Mouse (Mus musculus): ENCODE results near the gene Ric1. TPM values are rescaled to one million over a fixed set of nuclear protein-coding genes. Genes with fewer than 3 reads are reported as not detected.

The Ric1 gene
- polyA plus RNA-seq, 1 experiment, result 5.2 TPM

DNA sequence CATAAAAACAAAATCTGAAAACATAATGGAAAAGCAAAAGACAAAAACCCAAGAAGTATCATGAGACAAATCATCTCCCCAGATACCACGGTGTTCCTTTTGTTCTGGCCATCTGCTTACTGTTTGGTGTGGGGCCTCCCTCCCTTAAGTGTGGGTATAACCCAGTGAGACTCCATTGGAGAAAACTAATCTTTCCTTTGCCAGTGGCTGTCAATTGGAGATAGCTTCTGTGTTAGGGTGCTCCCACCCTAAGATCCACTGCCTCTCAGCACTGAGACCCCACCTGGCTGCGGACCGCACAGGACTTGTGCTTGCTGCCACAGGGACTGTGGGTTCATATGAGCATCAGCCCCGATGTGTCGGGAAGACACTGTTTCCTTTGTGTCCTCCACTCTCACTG, 39.9 kb upstream of the Ric1 start:
- no peaks in the 10 kb centered on the region for H3K4me1 ChIP-seq (ENCODE audit: control insufficient read depth, insufficient read depth, low read length)
- H3K4me3 ChIP-seq (ENCODE audit: control insufficient read depth, low read depth, low read length), result no peak overlapping the region
- TF ChIP-seq CTCF (IDR thresholded peaks at IDR 0.05; ENCODE audit: control insufficient read depth, insufficient read depth, insufficient replicate concordance, low read depth, low read length) (no peak), POLR2A (IDR thresholded peaks at IDR 0.05; ENCODE audit: control insufficient read depth, low read depth, low read length) (no peak)
- H3K27ac ChIP-seq (ENCODE audit: control insufficient read depth, insufficient read depth, low read depth, low read length), result no peak overlapping the region
- no peaks in the 10 kb centered on the region for H3K27me3 ChIP-seq (ENCODE audit: control insufficient read depth, insufficient read depth, low read length)
- H3K36me3 ChIP-seq (ENCODE audit: control insufficient read depth, insufficient read depth, low read length), result no peaks in the 10 kb centered on the region

GRCm38 (mm10) chr19:29482637-29483036, 39.4 kb upstream of the Ric1 start:
- no peak overlapping the region for H3K27ac ChIP-seq (ENCODE audit: control insufficient read depth, insufficient read depth, low read depth, low read length)
- H3K4me1 ChIP-seq (ENCODE audit: control insufficient read depth, insufficient read depth, low read length), result no peaks in the 10 kb centered on the region
- TF ChIP-seq POLR2A (IDR thresholded peaks at IDR 0.05; ENCODE audit: control insufficient read depth, low read depth, low read length), result no peak
- TF ChIP-seq CTCF (IDR thresholded peaks at IDR 0.05; ENCODE audit: control insufficient read depth, insufficient read depth, insufficient replicate concordance, low read depth, low read length), result no peak
- H3K27me3 ChIP-seq (ENCODE audit: control insufficient read depth, insufficient read depth, low read length), result no peaks in the 10 kb centered on the region
- no peaks in the 10 kb centered on the region for H3K36me3 ChIP-seq (ENCODE audit: control insufficient read depth, insufficient read depth, low read length)
- H3K4me3 ChIP-seq (ENCODE audit: control insufficient read depth, low read depth, low read length), result no peak overlapping the region

- Histone ChIP-seq H3K27me3 (ENCODE audit: control insufficient read depth, insufficient read depth, low read length) (no peaks in the 10 kb centered on the region), H3K4me3 (ENCODE audit: control insufficient read depth, low read depth, low read length) (no peak overlapping the region), H3K27ac (ENCODE audit: control insufficient read depth, insufficient read depth, low read depth, low read length) (no peak overlapping the region), H3K4me1 (ENCODE audit: control insufficient read depth, insufficient read depth, low read length) (no peaks in the 10 kb centered on the region), H3K36me3 (ENCODE audit: control insufficient read depth, insufficient read depth, low read length) (no peaks in the 10 kb centered on the region)
- TF ChIP-seq POLR2A (IDR thresholded peaks at IDR 0.05; ENCODE audit: control insufficient read depth, low read depth, low read length), result no peak
- no peak for TF ChIP-seq CTCF (IDR thresholded peaks at IDR 0.05; ENCODE audit: control insufficient read depth, insufficient read depth, insufficient replicate concordance, low read depth, low read length)
Observed at GRCm38 (mm10) chr19:29483386-29483785, 38.7 kb upstream of the Ric1 start.

DNA sequence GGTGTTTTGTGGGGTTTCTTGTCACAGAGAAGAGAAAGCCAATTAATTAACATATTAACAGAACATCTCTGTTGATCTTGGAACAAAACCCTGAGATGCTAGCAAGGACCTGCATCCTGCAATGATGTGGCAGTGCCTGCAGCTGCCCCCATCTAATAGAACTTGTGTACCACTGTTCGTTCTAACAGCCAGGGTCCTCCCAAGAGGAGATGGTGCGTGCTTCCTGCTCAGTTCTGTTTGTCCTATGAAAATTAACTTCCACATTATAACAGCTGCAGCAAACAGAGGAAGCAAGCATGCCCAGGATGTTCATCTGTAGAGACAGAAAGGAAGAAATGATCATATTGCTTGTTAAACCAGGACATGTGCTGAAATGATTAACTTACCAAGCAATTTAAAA, 37.5 kb upstream of the Ric1 start:
- no peaks in the 10 kb centered on the region for H3K27me3 ChIP-seq (ENCODE audit: control insufficient read depth, insufficient read depth, low read length)
- H3K4me3 ChIP-seq (ENCODE audit: control insufficient read depth, low read depth, low read length), result no peak overlapping the region
- no peaks in the 10 kb centered on the region for H3K4me1 ChIP-seq (ENCODE audit: control insufficient read depth, insufficient read depth, low read length)
- TF ChIP-seq POLR2A (IDR thresholded peaks at IDR 0.05; ENCODE audit: control insufficient read depth, low read depth, low read length) (no peak), CTCF (IDR thresholded peaks at IDR 0.05; ENCODE audit: control insufficient read depth, insufficient read depth, insufficient replicate concordance, low read depth, low read length) (no peak)
- no peak overlapping the region for H3K27ac ChIP-seq (ENCODE audit: control insufficient read depth, insufficient read depth, low read depth, low read length)
- no peaks in the 10 kb centered on the region for H3K36me3 ChIP-seq (ENCODE audit: control insufficient read depth, insufficient read depth, low read length)

DNA sequence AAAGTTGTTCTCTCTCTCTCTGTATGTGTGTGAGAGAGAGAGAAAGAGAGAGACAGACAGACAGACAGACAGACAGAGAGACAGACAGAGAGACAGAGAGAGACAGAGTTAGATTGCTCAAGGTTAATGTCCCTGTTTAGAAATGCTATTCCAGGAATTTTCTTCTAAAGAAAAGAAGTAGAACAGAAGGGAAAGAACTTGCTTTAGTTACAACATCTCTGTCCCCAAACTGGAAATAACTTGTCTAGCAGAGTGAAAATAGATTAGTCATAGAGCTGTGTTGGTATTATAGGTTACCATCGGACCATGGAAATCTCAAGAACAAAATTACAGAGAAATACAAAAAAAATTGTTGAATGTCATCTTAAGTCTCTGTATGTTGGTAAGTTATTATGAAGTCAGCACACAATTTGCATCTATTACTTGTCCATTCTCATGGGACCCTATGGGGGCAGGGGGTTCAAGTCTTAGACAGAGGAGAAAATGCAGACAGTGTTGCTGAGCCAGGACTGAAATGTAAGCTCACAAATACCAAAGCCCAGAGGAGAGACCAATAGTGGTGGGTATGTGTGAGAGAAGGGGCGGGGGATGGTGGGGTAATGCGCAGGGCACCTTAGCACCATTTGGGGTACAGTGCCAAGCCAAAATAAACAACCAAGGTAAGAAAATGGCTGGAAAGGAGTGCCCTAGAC, 36.7 kb upstream of the Ric1 start:
- H3K27ac ChIP-seq (ENCODE audit: control insufficient read depth, insufficient read depth, low read depth, low read length), result no peak overlapping the region
- no peaks in the 10 kb centered on the region for H3K27me3 ChIP-seq (ENCODE audit: control insufficient read depth, insufficient read depth, low read length)
- H3K4me3 ChIP-seq (ENCODE audit: control insufficient read depth, low read depth, low read length), result no peak overlapping the region
- TF ChIP-seq POLR2A (IDR thresholded peaks at IDR 0.05; ENCODE audit: control insufficient read depth, low read depth, low read length), result no peak
- no peak for TF ChIP-seq CTCF (IDR thresholded peaks at IDR 0.05; ENCODE audit: control insufficient read depth, insufficient read depth, insufficient replicate concordance, low read depth, low read length)
- no peaks in the 10 kb centered on the region for H3K36me3 ChIP-seq (ENCODE audit: control insufficient read depth, insufficient read depth, low read length)
- no peaks in the 10 kb centered on the region for H3K4me1 ChIP-seq (ENCODE audit: control insufficient read depth, insufficient read depth, low read length)

DNA sequence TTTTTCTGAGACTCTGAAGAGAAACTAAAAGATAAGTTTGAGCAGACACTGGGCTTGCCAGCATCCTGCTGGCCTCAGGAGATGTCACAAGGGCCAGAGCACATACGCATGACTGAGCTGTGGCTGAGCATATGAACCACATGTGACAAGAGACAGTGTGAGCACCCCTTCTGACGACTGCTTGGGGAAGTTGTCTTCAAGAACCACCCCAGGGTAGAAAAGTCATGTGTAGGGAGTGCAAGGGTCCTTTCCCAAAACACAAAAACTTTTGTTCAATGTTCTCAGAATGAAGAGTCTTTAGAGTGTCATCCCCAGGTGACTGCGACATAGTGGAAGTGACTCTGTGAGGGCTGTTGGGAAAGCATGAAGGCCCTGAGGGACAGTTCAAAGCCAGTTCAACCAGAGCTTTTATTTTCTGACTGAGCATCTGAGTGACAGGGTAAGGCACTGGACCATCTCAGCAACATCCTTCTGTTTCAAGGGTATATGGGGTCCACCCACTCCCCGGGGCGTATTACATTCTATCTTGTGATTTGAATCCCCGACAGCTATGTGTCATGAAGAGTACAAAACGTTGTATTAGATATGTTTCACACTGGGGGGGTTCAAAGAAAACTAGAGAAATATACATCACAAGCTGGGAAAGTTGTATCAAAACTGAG, 35.4 kb upstream of the Ric1 start:
- no peaks in the 10 kb centered on the region for H3K27me3 ChIP-seq (ENCODE audit: control insufficient read depth, insufficient read depth, low read length)
- no peak for TF ChIP-seq POLR2A (IDR thresholded peaks at IDR 0.05; ENCODE audit: control insufficient read depth, low read depth, low read length)
- H3K4me1 ChIP-seq (ENCODE audit: control insufficient read depth, insufficient read depth, low read length), result no peaks in the 10 kb centered on the region
- no peak overlapping the region for H3K27ac ChIP-seq (ENCODE audit: control insufficient read depth, insufficient read depth, low read depth, low read length)
- H3K4me3 ChIP-seq (ENCODE audit: control insufficient read depth, low read depth, low read length), result no peak overlapping the region
- no peaks in the 10 kb centered on the region for H3K36me3 ChIP-seq (ENCODE audit: control insufficient read depth, insufficient read depth, low read length)

- H3K4me3 ChIP-seq (ENCODE audit: control insufficient read depth, low read depth, low read length), result no peak overlapping the region
- H3K27me3 ChIP-seq (ENCODE audit: control insufficient read depth, insufficient read depth, low read length), result no peaks in the 10 kb centered on the region
- no peaks in the 10 kb centered on the region for H3K4me1 ChIP-seq (ENCODE audit: control insufficient read depth, insufficient read depth, low read length)
- no peak overlapping the region for H3K27ac ChIP-seq (ENCODE audit: control insufficient read depth, insufficient read depth, low read depth, low read length)
- no peak for TF ChIP-seq CTCF (IDR thresholded peaks at IDR 0.05; ENCODE audit: control insufficient read depth, insufficient read depth, insufficient replicate concordance, low read depth, low read length)
- TF ChIP-seq POLR2A (IDR thresholded peaks at IDR 0.05; ENCODE audit: control insufficient read depth, low read depth, low read length), result no peak
- H3K36me3 ChIP-seq (ENCODE audit: control insufficient read depth, insufficient read depth, low read length), result no peaks in the 10 kb centered on the region
Observed at GRCm38 (mm10) chr19:29487326-29488072, 34.6 kb upstream of the Ric1 start.

Measured in testis, adult 2 months (tissue).